In the genomic region with DNA sequence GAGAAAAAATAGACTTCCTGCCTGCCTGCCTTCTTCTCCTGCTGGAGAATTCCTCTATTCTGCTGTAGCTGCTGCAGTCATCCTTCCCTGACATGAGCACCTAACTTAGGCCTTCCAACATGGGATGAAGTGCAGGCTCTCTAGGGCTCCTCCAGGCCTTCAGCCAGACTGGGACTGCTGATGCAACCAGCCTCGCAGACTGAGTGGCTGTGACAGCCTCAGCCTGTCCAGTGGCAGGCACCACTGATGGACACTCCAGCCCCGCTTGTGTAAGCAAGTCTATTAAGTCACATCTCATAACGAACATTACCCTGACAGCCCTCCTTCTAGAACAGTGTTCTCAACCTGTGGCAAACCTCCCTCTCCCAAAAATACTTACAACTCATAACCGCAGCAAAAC, we compare ENCODE assay signal across 22 mouse cellular contexts.
"Had no signal": no experiment of that assay in that cellular context is flagged by ENCODE, and none has a peak within 500 bp of the region (broad histone marks: within the 10 kb centered on the region; RNA-seq: fewer than 3 reads in every experiment).

No protein-coding gene starts in this region.

- H3K36me3 ChIP-seq: limb, embryonic 12.5 days; limb, embryonic 15.5 days; liver, embryonic 13.5 days; midbrain, embryonic 12.5 days; midbrain, embryonic 15.5 days; neural tube, embryonic 12.5 days; neural tube, embryonic 15.5 days; stomach, embryonic 15.5 days had no signal

- ATAC-seq: inflammation-experienced regulatory T-cells, adult 6 months; intestine, embryonic 16.5 days; midbrain, embryonic 15.5 days had no signal

- H3K27ac ChIP-seq: layer of hippocampus, adult 2 months; left cerebral cortex, adult 2 months; limb, embryonic 12.5 days; limb, embryonic 15.5 days; liver, embryonic 13.5 days; macrophage; midbrain, embryonic 12.5 days; midbrain, embryonic 15.5 days; neural tube, embryonic 12.5 days; neural tube, embryonic 15.5 days; stomach, embryonic 15.5 days had no signal

- H3K4me2 ChIP-seq: limb, embryonic 12.5 days; limb, embryonic 15.5 days; liver, embryonic 13.5 days; midbrain, embryonic 12.5 days; midbrain, embryonic 15.5 days; neural tube, embryonic 12.5 days; neural tube, embryonic 15.5 days; stomach, embryonic 15.5 days had no signal

- H3K9ac ChIP-seq: limb, embryonic 12.5 days; limb, embryonic 15.5 days; liver, embryonic 13.5 days; midbrain, embryonic 12.5 days; midbrain, embryonic 15.5 days; neural tube, embryonic 12.5 days; neural tube, embryonic 15.5 days; stomach, embryonic 15.5 days had no signal

- DNase-seq: kidney, adult 18-20 months; kidney, adult 9 months; kidney, postnatal 25 days; layer of hippocampus, postnatal 36 days; liver, embryonic 13.5 days; right cerebral cortex, adult 18-20 months; right cerebral cortex, postnatal 14 days; right cerebral cortex, postnatal 4 days; thymus, adult 18-20 months; thymus, postnatal 36 days had no signal

- H3K27me3 ChIP-seq: limb, embryonic 12.5 days; limb, embryonic 15.5 days; liver, embryonic 13.5 days; midbrain, embryonic 12.5 days; midbrain, embryonic 15.5 days; neural tube, embryonic 12.5 days; neural tube, embryonic 15.5 days; stomach, embryonic 15.5 days had no signal

- H3K4me3 ChIP-seq: layer of hippocampus, adult 2 months; left cerebral cortex, adult 2 months; limb, embryonic 12.5 days; limb, embryonic 15.5 days; liver, embryonic 13.5 days; midbrain, embryonic 12.5 days; midbrain, embryonic 15.5 days; neural tube, embryonic 12.5 days; neural tube, embryonic 15.5 days; stomach, embryonic 15.5 days had no signal

- H3K9me3 ChIP-seq: limb, embryonic 15.5 days; midbrain, embryonic 15.5 days; neural tube, embryonic 15.5 days; stomach, embryonic 15.5 days had no signal
